Comparison of ENCODE assay signal across 11 mouse cellular contexts in the genomic region with DNA sequence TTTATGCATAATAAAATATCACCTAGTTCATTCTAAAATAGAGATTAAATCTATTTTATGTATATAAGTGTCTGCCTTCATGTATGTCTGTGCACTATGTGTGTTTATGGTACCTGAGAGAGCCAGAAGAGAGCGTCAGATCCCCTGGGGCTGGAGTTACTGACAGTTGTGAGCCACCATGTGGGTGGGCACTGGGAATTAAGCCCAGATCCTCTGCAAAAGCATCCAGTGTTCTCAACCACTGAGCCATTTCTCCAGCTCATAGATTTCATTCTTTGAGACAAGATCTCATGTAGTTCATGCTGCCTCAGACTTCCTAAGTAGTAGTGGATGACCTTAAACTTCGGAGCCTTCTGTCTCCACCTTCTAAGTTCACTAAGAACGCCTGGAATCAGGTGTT.
"Had no signal": no experiment of that assay in that cellular context is flagged by ENCODE, and none has a peak within 500 bp of the region (broad histone marks: within the 10 kb centered on the region; RNA-seq: fewer than 3 reads in every experiment).

No protein-coding gene starts in this region.

- ATAC-seq: liver, postnatal 0 days; lung, postnatal 0 days; midbrain, embryonic 13.5 days; midbrain, embryonic 15.5 days had no signal

- DNase-seq: liver, postnatal 0 days; lung, adult 2 months; lung, postnatal 14 days; lung, postnatal 36 days; right cerebral cortex, postnatal 14 days; thymus, adult 2 months; thymus, postnatal 25 days; thymus, postnatal 4 days had no signal
